Mouse (Mus musculus) retina, adult 2 months (tissue): ENCODE results near the gene Ciao1.
"Not testable (repeated sequence)": the region's sequence is repeated elsewhere in the genome, so short reads cannot be mapped to it uniquely, and the experiment has no call there.

Source experiments
- DNase-seq: peaks from one replicate; pipeline ENCODE4 v3.0.0-alpha.2; 2012; ENCODE audit warnings: low read depth, low spot score

Gene Ciao1

DNA sequence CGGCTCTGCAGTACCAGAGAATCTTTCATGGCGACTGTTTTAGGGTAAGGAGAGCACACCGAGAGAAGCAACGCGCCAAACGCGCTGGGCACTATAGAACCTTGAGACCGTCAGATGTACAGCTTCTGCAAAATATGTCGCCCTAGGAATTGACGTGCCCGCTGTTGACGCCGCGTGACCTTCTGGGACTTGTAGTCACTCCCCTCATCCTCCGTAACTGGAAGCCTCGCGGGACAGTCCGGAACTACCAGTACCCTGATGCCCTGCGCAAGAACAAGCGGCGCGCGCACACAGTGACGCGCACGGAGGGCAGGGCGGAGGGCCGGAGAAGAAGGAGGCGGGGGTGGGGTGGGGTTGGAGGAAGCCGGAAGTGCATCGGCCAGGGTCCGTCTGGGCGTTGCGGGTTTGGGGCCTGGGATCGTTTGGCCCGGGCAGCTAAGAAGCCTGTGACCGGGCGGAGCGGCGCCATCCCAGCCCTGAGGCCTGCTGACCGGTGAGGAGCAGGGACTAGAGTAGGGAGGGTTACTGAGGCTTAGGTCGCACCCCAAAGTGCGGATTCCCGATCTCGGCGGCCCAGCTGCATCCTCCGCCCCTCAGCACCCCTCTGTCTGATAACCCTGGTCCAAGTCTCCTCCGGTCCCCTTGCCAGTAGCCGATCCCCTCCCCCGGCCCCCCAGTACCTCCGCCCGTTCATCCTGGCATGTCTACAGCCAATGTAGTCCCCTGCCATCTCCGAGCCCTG lies at the start of gene Ciao1, which contains the start of gene Tmem127:
Gene Ciao1 (minus strand): TSS at position 225 of the 742 bp plus-strand sequence.
Gene Tmem127 (plus strand): TSS at position 317 of the 742 bp plus-strand sequence.
- peak; percentile 96 for DNase-seq

DNA sequence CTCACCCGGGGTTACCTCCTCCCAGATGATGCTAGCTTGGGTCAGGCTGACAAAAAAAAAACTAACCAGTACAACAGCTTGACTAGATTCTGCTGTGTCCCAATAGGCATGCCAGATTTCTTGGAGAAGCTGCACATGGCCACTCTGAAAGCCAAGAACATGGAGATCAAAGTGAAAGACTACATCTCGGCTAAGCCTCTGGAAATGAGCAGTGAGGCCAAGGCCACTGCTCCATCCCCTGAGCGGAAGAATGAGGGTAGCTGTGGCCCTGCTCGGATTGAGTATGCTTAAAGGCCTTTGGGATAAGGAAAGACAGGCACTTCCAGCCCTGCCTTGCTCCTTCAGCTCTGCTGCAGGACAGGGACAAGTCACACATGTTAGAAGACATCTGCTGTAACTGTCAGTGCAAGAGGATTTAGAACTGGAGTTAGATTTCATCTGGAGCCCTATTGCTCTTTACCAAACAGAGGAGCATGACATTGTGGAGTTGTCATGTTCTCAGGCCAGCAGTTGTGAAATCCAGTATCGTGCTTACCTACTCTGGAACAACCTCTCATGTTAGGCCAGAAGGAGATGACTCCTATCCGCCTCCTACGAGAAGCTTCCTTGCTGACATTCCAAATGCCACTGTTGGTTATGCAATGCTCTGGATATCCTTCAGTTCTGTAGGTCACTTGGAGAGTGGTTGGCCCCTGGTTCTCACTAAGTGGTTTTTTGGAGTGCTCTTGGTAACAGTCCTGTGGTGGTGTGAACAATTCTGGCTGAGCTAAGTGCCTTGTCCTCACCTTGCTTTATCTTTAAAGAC lies 49.6 kb upstream of the Ciao1 start:
- DNase-seq = no peak

DNA sequence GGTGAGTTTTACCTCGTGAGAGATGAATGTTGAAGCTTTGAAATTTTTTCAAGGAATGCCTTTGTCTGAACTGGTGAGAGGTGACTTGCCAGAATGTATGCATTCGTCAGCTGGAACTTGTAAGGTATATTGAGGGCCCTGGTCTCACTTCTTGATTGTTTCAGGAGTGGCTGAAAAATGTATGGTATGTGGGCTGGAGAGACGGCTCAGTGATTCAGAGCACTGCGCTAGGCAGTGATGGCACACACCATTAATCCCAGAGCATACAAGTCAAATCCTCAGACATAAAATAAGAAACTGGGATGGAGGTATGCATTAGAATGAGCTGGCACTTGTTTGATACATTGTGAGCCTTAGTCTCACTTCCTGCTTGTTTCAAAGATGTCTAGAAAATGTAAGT lies 44.6 kb upstream of the Ciao1 start:
- DNase-seq = no peak

GRCm38 (mm10) chr2:127278162-127278561 lies 30.5 kb upstream of the Ciao1 start:
- no peak for DNase-seq

DNA sequence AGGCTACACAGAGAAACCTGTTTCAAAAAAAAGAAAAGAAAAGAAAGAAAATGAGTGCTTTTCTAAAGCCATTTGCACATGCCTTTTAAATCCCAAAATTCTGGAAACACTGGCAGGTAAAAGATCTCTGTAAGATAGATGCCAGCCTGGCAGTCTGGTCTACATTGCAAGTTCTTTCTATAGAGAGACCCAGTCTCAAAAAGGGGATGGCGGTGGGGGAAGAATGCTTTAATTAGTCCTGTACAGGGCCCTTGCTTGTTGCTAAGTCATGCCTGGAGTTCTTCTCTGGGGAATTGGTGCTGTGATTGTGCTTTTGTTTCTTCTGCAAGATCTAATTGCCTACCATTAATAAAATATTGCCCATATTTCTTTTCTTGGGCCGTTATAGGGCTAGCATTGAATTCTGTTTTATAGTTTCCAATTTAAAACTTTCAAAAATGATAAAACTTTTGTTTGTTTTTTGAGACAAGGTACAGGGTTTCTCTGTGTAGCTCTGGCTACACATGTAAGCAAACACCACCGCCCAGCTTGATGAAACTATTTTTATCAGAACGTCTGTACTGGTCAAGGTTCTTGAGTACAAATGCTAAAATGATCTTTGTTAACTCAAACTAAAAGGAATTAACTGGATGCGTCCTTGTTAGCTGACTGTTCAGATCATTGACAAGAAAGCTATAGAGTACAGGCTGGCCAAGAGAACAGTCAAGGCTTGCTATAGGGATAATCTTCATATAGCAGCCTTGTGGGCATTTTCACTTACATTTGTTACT lies 28.1 kb upstream of the Ciao1 start:
- DNase-seq = no peak

GRCm38 (mm10) chr2:127274590-127274989 lies 27.0 kb upstream of the Ciao1 start:
- peak; percentile 67 for DNase-seq

- DNase-seq = no peak
Observed at GRCm38 (mm10) chr2:127272806-127273205, 25.2 kb upstream of the Ciao1 start.

DNA sequence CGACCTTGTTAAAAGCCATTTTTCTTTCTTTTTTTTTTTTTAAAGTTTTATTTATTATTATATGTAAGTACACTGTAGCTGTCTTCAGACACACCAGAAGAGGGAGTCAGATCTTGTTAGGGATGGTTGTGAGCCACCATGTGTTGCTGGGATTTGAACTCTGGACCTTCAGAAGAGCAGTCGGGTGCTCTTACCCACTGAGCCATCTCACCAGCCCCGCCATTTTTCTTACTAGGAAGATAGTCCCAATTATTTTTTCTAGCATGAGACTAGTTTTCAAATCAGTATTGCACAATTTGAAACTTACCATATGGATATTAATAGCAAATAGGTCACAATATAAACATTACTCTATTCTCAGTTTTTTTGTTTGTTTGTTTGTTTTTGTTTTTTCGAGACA lies 24.4 kb upstream of the Ciao1 start:
- not testable (repeated sequence) for DNase-seq

DNA sequence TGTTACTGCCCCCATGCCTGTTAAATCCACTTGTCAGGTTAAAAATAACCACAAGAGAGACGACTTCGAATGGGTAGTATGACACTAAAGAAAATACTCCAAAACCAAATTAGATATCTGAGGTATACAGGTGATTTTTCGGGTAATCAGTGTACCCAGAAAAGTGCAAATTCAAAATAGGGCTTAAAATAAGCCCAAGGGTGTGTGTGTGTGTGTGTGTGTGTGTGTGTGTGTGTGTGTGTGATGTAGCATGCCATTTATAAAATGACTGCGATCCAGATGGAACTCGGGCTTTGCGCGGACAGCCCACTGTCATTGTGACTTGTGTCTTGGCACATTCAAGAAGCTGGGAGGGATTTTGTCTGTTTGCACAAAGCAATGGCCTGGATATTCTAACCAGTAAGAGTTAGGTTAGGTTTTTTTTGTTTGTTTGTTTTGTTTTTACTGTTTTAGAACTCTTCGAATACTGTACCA lies 23.5 kb upstream of the Ciao1 start:
- DNase-seq = no peak

- peak; percentile 81 for DNase-seq
Observed at GRCm38 (mm10) chr2:127270300-127271041, 22.9 kb upstream of the Ciao1 start.

DNA sequence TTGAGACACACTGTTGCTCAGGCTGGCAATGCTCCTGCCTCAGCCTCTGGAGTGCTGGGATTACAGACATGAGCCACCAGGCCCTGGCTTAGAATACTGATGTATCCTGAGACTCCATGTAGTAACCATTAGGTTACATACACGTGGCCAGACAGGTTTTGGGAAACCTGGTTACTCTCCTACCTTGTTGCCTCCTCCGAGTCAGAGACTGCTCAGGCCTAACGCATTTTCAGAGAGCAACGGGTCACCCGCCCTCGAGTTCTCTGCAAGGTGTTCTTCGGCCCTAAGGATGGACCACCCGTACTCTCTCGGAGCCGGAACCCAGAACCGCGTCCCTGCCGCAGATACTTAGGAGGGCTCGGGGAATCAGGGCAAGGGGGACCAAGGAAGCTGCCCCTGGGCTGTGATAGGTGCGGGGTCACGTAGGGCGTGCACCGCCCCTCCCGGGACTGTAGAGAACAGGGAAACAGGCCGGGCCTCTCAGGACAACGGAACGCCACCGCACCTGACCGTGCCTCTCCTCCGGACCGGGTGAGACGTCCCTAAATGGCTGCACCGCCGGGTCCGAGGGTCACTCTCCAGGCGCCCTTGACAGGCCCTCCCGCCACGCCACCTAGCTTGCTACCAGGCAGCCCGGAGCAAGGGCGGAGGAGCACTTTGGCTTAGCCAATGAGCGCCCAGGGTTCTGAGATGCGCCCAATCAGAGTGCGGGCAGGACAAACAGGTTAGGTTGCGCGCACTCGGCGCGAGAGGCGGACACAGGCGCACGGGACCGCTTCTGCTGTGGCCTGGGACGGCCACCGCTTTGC lies 22.1 kb upstream of the Ciao1 start, which contains the start of gene Stard7:
Gene Stard7 (plus strand): TSS at position 728 of the 809 bp plus-strand sequence.
- DNase-seq = peak; percentile 94

DNA sequence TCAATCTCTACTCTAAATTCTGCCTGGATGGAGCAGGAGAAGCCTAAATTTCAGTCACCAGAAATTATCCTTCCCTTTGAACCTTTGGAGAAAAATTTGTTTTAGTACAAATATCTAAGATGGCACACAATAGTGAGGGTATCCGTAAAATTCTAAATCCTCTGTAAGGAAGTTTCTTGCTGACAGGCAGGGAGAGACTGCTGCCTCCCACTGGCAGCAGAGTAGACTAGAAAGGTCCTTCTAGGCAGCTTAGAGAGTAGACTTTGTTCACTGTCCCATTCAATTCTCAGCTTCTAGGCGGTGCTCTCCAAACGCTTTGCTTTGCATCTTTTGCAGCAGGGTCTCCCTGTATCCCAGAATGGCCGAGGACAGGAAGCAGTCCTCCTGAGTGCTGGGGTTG lies 20.2 kb upstream of the Ciao1 start:
- no peak for DNase-seq

DNA sequence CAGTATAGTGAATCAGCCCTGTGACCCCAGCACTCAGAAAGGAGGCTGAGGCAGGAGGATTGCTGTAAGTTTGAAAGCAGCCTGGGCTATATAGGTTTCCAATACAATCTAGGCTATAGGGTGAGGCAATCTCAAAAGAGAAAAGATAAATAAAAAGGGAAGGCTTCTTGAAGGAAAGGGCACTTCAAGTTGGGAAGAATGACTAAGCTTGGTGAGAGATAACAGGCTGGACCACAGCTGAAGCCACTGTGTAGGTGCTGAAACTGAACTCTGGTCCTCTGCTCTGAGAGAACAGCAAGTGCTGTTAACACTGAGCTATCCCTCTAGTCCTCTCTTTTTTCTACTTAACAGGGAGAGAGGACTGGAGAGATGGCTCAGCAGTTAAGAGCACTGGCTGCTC lies 14.9 kb upstream of the Ciao1 start:
- DNase-seq = no peak

DNA sequence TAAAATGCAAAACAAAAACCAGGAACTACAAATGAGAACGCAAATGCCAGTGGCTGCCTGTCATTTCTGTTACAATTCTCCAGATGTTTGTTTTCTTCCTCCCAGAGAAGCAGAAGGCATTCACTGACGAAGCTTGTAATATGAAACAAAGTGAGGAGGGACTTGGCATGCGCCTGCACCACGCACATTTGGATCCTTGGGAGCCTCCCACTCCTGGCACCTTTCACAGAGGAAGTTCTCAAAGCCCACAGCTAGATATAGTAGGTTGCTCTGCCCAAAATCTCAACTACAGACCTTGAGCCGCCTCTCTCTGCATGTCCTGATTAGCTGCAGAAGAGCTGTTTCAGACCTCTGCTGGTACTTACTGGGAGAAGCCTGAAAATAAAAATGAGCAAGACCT lies 11.7 kb upstream of the Ciao1 start:
- DNase-seq = no peak

GRCm38 (mm10) chr2:127255294-127255693 lies 7.7 kb upstream of the Ciao1 start:
- no peak for DNase-seq

DNA sequence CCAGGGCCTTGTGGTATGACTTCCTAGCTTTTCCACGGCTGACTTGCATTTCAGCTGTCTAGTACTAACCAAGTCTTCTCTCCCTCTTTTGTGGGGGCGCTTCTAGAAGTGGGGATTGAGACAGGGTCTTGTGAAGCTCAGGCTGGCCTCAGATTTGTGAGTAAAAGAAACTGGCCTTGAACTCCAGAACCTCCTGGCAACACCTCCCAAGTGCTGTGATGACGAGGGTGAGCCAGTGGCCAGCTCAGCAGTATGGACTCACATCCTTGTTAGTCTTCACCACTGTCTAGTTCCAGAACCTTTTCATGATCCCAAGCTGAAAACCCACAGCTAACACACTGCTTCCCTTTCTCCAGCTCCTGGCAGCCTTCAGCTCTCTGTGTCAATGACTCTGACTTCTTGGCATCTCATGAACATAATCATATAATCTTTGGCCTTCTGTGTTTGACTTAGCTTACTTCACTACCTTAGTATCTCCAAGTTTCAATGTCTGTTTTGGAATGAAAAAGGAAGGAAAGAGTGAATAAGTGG lies 7.1 kb upstream of the Ciao1 start:
- DNase-seq = no peak

DNA sequence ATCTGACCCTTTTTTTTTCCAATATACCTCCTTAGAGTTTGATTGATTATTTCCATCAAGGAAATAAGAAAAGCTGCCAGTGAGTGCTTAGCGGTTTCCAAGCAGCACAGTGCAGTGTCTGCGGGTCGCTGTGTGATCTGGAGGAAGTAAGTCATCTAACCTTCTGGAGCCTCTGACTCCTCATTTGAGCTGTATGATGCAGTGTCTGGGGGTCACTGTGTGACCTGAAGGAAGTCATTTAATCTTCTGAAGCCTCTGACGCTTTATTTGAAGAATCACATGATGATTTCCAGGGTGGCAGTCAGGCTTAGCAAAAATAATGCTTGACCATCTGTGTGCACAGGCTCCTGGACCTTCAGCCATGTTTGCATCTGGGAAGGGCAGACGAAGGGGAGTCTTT lies 5.2 kb upstream of the Ciao1 start:
- no peak for DNase-seq

GRCm38 (mm10) chr2:127251880-127252527 lies 4.4 kb upstream of the Ciao1 start:
- DNase-seq = no peak

- DNase-seq = no peak
Observed at GRCm38 (mm10) chr2:127251457-127251856, 3.8 kb upstream of the Ciao1 start.
